Mouse (Mus musculus) urinary bladder, postnatal 0 days (tissue): ENCODE results near the gene Camk2n2. TPM values are rescaled to one million over a fixed set of nuclear protein-coding genes. Genes with fewer than 3 reads are reported as not detected.

Experiments
- microRNA counts: library from miRNA; unstranded; fragments of <30 nt; microRNA quantifications from one replicate; lab custom pipeline; 2016
- microRNA-seq: library from miRNA; unstranded; fragments of <30 nt; microRNA quantifications from one replicate; pipeline ENCODE4, GENCODE M21; 2016
- polyA plus RNA-seq: library from polyadenylated mRNA; unstranded; fragments of >200 nt; fragmentation: Nextera tagmentation; extraction: Ambion mirVana; gene quantifications from 2 replicates; pipeline ENCODE4 v1.2.1, GENCODE M21; 2015

Gene Camk2n2
- polyA plus RNA-seq: 0.48 and 0.58 TPM in 2 replicates

DNA sequence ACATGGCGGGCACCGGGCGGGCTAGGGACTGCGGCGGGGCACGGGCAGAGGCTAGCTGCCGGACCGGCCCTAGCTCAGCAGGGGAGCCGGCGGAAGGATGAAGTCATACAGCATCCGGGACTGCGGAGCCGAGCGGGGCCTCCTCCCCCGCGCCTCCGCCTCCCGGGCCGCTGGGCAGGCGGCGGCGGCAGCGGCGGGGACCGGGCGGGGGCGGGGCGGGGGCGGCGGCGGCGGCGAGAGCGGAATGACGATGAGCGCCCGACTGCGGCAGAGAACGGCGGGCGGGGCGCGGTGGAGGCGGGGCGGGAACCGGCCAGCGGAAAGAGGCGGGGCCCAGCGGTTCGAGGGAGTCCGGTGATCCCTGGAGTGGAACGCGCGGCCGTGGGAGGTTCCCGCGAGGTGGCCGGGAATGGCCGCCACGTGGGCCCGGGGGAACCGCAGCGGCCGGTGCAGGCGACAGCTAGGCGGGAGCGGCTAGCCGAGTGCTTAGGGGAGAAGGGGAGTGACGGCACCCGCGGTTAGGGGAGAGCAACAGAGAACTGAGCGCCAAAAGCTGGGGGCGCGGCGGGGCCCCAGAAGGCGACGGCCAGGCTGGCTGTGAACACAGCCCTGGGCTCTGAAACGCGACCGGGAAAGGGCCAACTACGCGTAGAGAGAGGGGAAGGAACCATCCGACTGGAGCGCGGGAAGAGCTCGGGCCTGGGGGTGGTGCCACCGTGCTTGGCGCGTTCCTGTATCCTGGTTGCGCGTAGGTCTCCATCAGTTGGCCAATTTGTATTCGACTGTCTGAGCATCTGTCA is at the start of gene Camk2n2:
Gene Camk2n2, minus strand, starts transcription at position 97 of the 800 bp plus-strand sequence.

DNA sequence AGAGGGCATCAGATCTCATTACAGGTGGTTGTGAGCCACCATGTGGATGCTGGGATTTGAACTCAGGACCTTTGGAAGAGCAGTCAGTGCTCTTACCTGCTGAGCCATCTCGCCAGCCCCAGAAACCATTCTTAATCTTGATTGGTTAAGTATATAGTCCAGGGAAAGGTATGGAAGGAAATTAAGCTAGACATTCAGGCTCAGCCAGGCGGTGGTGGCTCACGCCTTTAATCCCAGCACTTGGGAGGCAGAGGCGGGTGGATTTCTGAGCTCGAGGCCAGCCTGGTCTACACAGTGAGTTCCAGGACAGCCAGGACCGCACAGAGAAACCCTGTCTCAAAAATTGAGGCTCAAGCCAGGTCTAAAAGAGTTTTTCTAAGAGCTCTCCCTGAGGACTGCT is 46.9 kb upstream of the Camk2n2 start, which contains the start of gene Eif4g1:
Gene Eif4g1, plus strand, starts transcription at position 301 of the 400 bp plus-strand sequence.

DNA sequence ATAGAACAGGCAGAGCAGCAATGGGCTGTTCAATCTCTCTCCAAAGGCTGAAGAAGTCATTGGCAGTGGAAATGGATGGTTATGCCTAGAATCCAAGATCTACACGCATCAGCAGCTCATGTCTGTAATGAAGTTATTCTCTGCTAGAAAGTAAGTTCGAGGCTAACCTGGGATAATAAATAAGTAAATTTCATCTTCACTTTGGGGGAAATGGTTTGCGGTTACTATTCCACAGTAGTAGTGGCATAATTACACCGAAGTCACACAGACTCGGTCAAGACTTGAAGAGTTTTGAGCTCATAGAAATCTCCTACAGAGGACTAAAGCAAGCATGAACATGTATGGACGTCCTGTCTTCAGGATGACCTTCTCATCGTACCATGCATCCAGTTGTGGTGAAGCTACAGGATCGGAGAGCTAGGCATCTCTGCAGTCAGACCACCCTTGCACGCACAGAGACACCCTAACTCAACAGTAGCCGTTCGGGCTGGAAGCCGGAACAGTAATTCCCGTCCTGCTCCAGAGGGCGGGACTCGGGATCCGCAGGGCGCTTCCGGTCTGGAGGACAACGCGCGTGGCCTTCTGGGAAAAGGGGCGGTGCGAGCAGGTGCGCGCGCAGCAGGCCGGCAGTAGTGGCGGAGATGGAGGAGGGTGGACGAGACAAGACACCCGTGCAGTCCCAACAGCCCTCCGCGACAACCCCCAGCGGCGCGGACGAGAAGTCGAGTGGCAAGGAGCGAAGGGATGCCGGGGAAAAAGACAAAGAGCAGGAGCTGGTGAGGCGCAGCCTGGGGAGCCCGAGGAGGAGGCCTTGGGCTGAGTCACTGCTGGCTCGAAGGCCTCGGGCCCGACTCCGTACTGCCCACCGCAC is 30.2 kb upstream of the Camk2n2 start, which contains the start of gene Psmd2:
Gene Psmd2, plus strand, starts transcription at position 577 of the 871 bp plus-strand sequence.

DNA sequence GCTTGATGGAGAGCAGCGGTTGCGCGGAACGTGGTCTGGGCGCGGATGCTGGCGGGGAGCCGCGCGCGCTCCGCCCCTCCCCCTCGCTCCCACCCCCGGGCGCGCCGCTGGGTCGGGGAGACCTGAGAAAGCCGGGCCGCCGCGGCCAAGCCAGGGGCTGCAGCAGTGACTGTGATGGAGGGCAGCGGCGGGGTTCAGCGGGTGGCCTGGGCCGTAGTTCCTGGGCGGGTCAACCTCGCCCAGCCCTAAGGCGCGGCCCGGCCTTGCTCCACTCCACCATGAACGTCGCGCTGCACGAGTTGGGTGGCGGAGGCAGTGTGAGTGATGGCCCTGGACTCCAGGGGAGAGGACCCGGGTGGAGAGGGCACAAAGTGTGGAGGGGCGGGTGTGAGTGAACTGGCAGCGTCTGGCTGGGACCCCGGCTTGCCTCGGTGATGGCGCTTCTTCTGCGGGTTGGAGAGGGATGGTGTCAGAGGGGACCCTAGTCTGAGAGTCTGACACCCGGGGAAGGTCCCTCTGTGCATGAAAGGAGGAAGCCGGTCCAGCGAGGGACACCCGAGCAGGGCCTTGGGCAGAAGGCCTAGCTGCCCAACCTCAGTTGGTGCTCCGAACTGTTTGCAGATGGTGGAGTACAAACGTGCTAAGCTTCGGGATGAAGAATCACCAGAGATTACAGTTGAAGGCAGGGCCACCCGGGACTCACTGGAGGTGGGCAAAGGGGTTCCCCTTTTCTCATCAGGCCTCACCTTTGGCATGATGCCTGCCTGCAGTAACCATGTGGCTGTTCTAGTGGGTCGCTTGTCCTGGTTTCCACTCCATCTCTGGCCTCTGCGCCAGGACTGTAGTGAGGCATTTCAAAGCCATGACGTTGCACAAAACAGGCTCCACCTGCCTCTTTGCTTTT is 8.9 kb upstream of the Camk2n2 start, which contains the start of gene Ece2:
Gene Ece2, plus strand, starts transcription at position 98 of the 904 bp plus-strand sequence.

DNA sequence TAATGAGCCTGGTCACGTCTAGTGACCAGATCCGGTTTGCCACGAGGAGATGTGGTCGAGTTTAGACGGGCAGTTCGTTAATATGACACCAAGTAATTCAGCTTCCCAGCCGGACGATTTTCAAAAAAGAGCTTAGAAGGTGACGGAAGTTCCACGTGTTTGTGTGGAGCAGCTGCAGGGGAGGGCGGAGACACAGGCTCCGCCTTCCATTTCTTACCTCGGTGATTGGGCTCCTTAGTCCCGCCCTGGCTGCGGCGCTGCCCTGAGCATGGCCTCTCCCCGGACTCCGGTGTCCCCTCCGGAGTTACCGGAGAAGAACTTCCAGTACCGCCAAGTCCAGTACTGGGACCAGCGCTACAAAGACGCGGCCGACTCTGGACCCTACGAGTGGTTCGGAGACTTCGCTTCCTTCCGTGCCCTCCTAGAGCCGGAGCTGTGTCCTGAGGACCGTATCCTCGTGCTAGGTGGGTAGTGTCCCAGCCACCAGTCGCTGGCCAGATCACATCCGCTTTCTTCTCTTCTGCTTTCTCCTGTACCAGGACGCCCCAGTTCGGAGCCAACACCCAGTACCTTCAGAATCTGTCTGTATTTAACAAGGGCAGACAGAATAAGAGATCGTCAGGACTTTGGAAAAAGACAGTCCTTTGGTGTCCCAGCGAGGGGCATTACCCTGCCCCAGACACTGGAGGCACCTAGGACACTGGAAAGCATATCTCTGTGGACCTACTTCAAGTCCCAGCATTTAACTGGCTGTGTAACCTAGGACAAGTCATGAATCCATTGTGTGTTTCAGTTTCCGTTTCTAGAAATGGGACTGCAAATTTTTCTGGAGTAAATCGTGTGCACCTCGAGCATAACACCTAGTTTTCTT is 9.5 kb downstream of the Camk2n2 start, which contains the start of the genes Eef1akmt4, Gm49333 and Alg3:
Gene Eef1akmt4, plus strand, starts transcription at position 237 of the 871 bp plus-strand sequence.
Gene Gm49333, plus strand, starts transcription at position 254 of the 871 bp plus-strand sequence.
Gene Alg3, minus strand, starts transcription at position 379 of the 871 bp plus-strand sequence.

DNA sequence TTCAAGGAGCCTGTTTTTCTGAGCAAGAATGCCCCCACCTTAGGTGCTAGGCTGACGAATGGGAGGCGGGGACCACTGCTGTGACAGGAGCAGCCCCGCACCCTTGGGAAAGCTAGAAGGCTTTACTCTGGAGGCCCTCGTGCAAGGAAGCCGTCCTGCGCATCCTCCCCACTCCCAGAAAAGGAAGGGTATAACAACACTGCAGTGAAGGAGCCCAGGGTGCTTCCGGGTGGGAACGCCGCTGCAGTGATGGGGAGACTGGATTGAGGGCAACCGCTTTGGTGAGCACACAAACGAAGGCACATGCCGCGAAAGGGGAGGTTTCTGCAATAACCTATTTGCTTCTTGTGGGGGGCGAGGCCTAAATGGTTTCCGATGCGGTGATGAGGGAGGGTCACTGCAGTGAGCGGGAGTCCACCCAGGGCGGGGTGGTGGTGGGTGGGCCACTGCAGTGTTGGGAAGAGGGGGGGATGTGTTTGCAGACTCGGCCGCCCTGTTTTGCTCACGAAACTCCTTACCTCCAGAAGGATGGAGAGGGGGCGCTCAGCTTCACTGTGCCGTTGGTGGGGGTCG is 31.6 kb downstream of the Camk2n2 start, which contains the start of gene Vwa5b2:
Gene Vwa5b2, plus strand, starts transcription at position 106 of the 573 bp plus-strand sequence.

MicroRNAs within 50 kb of the gene (microRNA counts, 519-probe panel; counts per million panel counts)
- microRNA mmu-miR-1224 (lab: Ali Mortazavi, UCI): 2,837 counts per million, percentile 41 among the panel's probes with 10 or more counts

Small RNA genes lying within 50 kb of the gene (microRNA-seq; reads per million reads assigned to microRNA genes)
- gene Mir1224: 5.9 reads per million, percentile 13 among the genes with 10 or more reads in this experiment

Other genes with a start within 250 kb of the Camk2n2 start
- 33.9 and 37.5 TPM in 2 replicates for gene Abcc5, start 194.9 kb downstream of the Camk2n2 start, polyA plus RNA-seq
- 45.5 and 53.1 TPM in 2 replicates for gene Eif2b5, start 122.5 kb downstream of the Camk2n2 start, polyA plus RNA-seq
- gene Dvl3, start 104.3 kb downstream of the Camk2n2 start, polyA plus RNA-seq: 16.3 and 18.4 TPM in 2 replicates
- 388 and 392 TPM in 2 replicates for gene Ap2m1, start 85.8 kb downstream of the Camk2n2 start, polyA plus RNA-seq
- gene Abcf3, start 72.7 kb downstream of the Camk2n2 start, polyA plus RNA-seq: 27.3 and 32.1 TPM in 2 replicates
- 1.4 and 2.5 TPM in 2 replicates for gene Vwa5b2, start 31.8 kb downstream of the Camk2n2 start, polyA plus RNA-seq
- gene Eef1akmt4, start 9.7 kb downstream of the Camk2n2 start, polyA plus RNA-seq: 14.9 and 18.2 TPM in 2 replicates
- gene Gm49333, start 9.7 kb downstream of the Camk2n2 start, polyA plus RNA-seq: not detected in 2 replicates
- 27.5 and 30.5 TPM in 2 replicates for gene Alg3, start 9.6 kb downstream of the Camk2n2 start, polyA plus RNA-seq
- gene Ece2, start 8.5 kb upstream of the Camk2n2 start, polyA plus RNA-seq: 0.42 and 0.94 TPM in 2 replicates
- 175 and 183 TPM in 2 replicates for gene Psmd2, start 30.4 kb upstream of the Camk2n2 start, polyA plus RNA-seq
- gene Eif4g1, start 47.0 kb upstream of the Camk2n2 start, polyA plus RNA-seq: 106 and 116 TPM in 2 replicates
- gene Fam131a, start 72.0 kb upstream of the Camk2n2 start, polyA plus RNA-seq: 10.9 TPM in 2 replicates
- gene Polr2h, start 96.4 kb upstream of the Camk2n2 start, polyA plus RNA-seq: 52.9 and 58.7 TPM in 2 replicates
- 1.6 TPM in 2 replicates for gene Clcn2, start 96.5 kb upstream of the Camk2n2 start, polyA plus RNA-seq
- 9.1 and 11.0 TPM in 2 replicates for gene Chrd, start 111.8 kb upstream of the Camk2n2 start, polyA plus RNA-seq
- 0.46 and 1.3 TPM in 2 replicates for gene Thpo, start 113.2 kb upstream of the Camk2n2 start, polyA plus RNA-seq